Mouse (Mus musculus): ENCODE measurements around the gene Plk2. TPM values are rescaled to one million over a fixed set of nuclear protein-coding genes. Genes with fewer than 3 reads are reported as not detected.
A peak's percentile ranks its signal among the peaks of the same experiment; 100 is the strongest.
"Not testable (repeated sequence)": the region's sequence is repeated elsewhere in the genome, so short reads cannot be mapped to it uniquely, and the experiment has no call there.

Gene Plk2
- polyA plus RNA-seq, 1 experiment from 2014 or later: 155 TPM

DNA sequence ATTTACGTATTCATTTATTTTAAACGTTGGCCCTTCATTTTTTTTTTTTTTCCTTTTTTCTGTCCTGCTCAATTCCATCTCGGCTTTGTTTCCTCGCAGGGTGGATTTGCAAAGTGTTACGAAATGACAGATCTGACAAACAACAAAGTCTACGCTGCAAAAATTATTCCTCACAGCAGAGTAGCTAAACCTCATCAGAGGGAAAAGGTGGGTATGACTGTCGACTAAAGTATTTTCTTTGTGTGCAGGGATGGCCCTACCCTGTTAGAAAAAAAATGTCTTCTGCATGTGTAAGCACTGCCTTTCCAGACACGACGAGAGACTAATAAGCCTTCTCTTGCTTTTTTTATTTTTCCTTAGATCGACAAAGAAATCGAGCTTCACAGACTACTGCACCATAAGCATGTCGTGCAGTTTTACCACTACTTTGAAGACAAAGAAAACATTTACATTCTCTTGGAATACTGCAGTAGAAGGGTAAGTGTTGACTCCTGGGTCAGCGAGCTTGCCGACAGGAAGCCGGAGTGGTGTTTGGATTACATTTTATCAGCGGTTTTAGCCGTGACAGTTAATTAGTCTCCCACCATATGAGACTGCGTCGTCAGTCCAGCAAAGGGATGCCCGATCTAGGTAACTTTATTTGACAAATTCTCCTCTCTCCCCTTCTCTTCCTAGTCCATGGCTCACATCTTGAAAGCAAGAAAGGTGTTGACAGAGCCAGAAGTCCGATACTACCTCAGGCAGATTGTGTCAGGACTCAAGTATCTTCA, 1.3 kb downstream of the Plk2 start:
- Histone ChIP-seq H3K27ac (peak overlapping the region; percentile 63), H3K79me2 (ENCODE audit: inconsistent target) (peaks cover 29% of the 10 kb centered on the region), H3K36me3 (ENCODE audit: inconsistent target) (peaks cover 42% of the 10 kb centered on the region), H3K4me3 (ENCODE audit: inconsistent target) (peak overlapping the region; percentile 69)
- WGBS (ENCODE audit: missing documents): 19% methylated on average over 20 of the region's 21 CpGs

DNA sequence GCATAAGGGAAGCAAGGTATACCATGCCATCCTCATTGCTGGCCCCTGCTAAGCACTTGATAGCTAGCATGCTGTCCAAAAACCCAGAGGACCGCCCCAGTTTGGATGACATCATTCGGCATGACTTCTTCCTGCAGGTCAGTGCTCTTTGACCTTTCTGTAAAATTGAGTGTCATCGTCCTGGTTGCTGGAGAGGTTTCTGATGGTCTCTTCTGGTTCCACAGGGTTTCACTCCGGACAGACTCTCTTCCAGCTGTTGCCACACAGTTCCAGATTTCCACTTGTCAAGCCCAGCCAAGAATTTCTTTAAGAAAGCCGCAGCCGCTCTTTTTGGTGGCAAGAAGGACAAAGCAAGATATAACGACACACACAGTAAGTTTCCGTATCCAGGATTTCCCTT, 2.9 kb downstream of the Plk2 start:
- Histone ChIP-seq H3K27ac (no peak overlapping the region), H3K4me3 (ENCODE audit: inconsistent target) (no peak overlapping the region)
- WGBS (ENCODE audit: missing documents): 94% methylated on average over 8 of the region's 8 CpGs

DNA sequence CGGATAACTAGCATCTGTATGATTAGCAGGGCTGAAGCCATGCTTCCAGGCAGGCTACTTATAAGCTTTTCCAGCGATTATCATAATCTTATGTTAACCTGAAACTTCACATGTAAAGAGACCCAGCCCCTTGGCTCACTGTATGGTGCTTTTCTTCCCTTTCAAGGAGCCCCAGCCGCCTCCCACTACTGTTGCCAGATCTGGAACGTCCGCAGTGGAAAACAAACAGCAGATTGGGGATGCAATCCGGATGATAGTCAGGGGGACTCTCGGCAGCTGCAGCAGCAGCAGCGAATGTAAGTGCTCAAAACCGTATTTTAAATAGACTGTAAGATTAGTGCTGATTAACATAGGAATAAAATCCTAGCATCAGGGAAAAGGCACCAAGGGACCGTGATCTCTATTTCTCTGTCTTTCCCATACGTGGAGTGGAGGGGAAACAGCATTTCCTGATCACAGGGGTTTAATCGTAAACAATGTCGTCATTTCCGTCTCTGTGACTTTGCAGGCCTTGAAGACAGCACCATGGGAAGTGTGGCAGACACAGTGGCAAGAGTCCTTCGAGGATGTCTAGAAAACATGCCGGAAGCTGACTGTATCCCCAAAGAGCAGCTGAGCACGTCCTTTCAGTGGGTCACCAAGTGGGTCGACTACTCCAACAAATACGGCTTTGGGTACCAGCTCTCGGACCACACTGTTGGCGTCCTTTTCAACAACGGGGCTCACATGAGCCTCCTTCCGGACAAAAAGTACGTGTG, 3.8 kb downstream of the Plk2 start:
- no peak overlapping the region for H3K4me3 ChIP-seq (ENCODE audit: inconsistent target)
- peaks cover 29% of the 10 kb centered on the region for H3K79me2 ChIP-seq (ENCODE audit: inconsistent target)
- 90% methylated on average over 24 of the region's 24 CpGs for WGBS (ENCODE audit: missing documents)
- no peak overlapping the region for H3K27ac ChIP-seq
- peaks cover 42% of the 10 kb centered on the region for H3K36me3 ChIP-seq (ENCODE audit: inconsistent target)

More for the DNA sequence above, 2.9 kb downstream of the Plk2 start:
- Histone ChIP-seq H3K79me2 (ENCODE audit: inconsistent target) (peaks cover 29% of the 10 kb centered on the region), H3K36me3 (ENCODE audit: inconsistent target) (peaks cover 42% of the 10 kb centered on the region)

DNA sequence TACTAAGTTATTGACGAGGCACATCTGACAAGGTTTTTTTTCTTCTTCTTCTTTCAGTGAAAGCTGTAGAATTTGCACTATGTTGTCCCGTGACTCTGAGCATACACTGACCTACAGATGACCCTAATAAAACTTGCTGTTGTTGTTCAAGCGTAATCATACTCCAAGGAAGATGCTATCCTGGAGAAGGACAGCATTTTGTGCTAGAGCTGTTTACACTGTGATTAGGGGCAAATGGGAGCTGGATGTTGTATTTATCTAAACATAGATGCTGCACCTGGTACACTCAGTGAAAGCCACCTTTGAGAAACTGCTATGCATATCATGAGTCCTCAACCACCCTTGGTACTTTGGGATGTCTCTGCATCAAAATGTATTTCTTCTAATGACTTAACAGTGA, 6.6 kb downstream of the Plk2 start:
- H3K79me2 ChIP-seq (ENCODE audit: inconsistent target): peaks cover 14% of the 10 kb centered on the region; the same call in 1 of the 2 replicates
- H3K36me3 ChIP-seq (ENCODE audit: inconsistent target): peaks cover 42% of the 10 kb centered on the region
- H3K4me3 ChIP-seq (ENCODE audit: inconsistent target): no peak overlapping the region
- H3K27ac ChIP-seq: no peak overlapping the region
- 84% methylated on average over 3 of the region's 3 CpGs for WGBS (ENCODE audit: missing documents)

DNA sequence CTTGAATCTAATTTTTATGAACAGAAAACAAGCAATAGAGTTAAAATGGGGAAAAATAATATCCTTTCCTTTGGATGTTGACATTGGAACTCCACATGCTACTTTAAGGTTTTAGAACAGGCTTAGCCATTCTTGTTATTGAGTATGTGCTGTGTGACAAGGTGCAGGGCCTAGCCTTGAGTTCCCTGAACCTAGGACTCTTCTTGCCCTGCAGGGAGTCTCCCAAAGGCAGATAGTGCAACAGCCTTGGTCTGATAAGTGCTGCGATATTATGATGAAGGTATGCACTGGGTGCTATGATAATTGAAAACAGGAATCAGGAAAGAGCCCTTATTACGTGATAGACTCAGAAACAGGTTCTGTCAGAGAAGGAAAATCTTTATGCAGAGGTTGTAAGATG, 7.0 kb downstream of the Plk2 start:
- no peak overlapping the region for H3K4me3 ChIP-seq (ENCODE audit: inconsistent target)
- H3K79me2 ChIP-seq (ENCODE audit: inconsistent target): peaks cover 9% of the 10 kb centered on the region; the same call in 1 of the 2 replicates
- WGBS (ENCODE audit: missing documents): 100% methylated on average over 2 of the region's 2 CpGs
- peaks cover 42% of the 10 kb centered on the region for H3K36me3 ChIP-seq (ENCODE audit: inconsistent target)
- H3K27ac ChIP-seq: no peak overlapping the region

DNA sequence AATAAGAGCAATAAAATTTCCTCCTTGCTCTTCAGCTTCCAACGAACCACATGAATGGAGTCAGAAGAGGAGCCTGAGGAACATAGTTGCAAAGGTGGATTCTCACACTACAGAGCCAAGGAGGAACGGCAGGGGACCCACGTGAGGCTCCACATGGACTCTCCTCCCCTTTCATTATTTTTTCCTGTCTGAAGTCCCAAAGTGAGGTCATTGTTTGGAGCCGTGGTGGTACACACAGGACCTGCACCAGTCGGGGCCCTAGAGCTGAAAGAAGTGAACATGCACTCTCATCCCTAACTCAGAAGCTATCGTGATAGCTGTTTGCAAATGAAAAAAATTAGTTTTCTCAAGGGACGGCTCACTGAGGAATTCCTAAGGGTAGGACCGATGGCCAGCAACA, 9.2 kb downstream of the Plk2 start:
- Histone ChIP-seq H3K4me3 (ENCODE audit: inconsistent target) (no peak overlapping the region), H3K27ac (no peak overlapping the region), H3K79me2 (ENCODE audit: inconsistent target) (no peaks in the 10 kb centered on the region), H3K36me3 (ENCODE audit: inconsistent target) (peaks cover 21% of the 10 kb centered on the region)
- 92% methylated on average over 8 of the region's 8 CpGs for WGBS (ENCODE audit: missing documents)

DNA sequence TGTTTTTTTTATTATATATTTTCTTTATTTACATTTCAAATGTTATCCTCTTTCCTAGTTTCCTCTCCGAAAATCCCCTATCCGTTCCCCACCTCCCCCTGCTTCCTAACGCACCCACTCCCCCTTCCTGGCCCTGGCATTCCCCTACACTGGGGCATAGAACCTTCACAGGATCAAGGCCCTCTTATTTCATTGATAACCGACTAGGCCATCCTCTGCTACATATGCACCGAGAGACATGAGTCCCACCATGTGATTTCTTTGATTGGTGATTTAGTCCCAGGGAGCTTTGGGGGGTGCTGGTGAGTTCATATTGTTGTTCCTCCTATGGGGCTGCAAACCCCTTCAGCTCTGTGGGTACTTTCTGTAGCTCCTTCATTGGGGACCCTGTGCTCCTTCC, 9.8 kb downstream of the Plk2 start:
- WGBS (ENCODE audit: missing documents): 83% methylated on average over 4 of the region's 5 CpGs
- H3K27ac ChIP-seq; H3K4me3 ChIP-seq (ENCODE audit: inconsistent target); H3K79me2 ChIP-seq (ENCODE audit: inconsistent target): not testable (repeated sequence)
- peaks cover 15% of the 10 kb centered on the region for H3K36me3 ChIP-seq (ENCODE audit: inconsistent target)

DNA sequence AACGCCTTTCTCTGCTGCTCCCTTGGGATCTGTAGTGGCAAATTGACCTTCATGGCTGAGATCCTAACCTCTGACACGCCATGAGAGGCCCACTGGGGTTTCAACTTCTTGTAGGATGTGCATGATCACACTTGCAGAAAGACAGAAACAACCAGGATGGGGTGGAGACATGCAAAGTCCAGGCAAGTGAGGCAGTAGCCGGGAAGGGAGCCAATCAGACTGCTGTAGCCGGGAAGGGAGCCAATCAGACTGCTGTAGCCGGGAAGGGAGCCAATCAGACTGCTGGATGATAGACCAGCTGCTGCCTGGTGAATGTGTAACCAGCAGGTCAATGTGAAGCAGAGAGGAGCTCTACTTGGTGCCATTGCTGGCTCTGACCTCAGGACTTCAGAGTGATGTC, 11.3 kb downstream of the Plk2 start:
- H3K36me3 ChIP-seq (ENCODE audit: inconsistent target): 0 out of 2 replicates have a peak, but pooled peaks cover under 1% of the 10 kb centered on the region
- 93% methylated on average over 5 of the region's 5 CpGs for WGBS (ENCODE audit: missing documents)

DNA sequence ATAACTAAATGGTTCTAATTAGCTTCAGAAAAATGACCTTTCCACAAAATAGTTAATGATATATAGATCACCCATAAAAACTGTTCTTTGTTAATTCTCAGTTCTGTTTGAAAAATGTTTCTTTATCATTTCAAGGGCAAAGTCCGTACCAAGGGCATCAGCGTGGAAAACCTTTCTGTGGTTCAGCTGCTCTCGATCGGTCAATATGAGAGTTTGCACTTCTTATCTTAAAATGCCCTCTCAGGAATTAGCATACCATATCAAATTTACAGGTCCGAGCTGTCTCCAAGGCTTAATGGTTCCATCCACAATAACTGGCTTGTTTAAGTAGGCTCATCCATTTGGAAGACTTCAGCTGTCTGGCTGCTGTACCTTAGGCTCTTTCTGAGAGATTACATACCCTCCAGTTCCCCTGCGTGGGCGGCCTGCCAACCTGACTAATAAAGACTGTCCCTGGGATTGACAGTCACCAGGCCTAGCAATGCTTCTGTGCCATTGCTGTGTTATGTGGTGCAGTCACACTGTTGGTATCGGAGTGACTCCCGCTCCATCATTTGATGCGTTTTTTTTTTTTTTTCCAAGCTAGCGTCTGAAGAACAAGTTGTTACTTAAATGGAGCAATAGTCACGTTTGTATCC, 17.8 kb downstream of the Plk2 start:
- Histone ChIP-seq H3K27ac (no peak overlapping the region), H3K36me3 (ENCODE audit: inconsistent target) (no peaks in the 10 kb centered on the region), H3K4me3 (ENCODE audit: inconsistent target) (no peak overlapping the region), H3K79me2 (ENCODE audit: inconsistent target) (no peaks in the 10 kb centered on the region)
- WGBS (ENCODE audit: missing documents): 95% methylated on average over 12 of the region's 12 CpGs

More for the DNA sequence above, 11.3 kb downstream of the Plk2 start:
- H3K79me2 ChIP-seq (ENCODE audit: inconsistent target): no peaks in the 10 kb centered on the region
- no peak overlapping the region for H3K4me3 ChIP-seq (ENCODE audit: inconsistent target)
- no peak overlapping the region for H3K27ac ChIP-seq

DNA sequence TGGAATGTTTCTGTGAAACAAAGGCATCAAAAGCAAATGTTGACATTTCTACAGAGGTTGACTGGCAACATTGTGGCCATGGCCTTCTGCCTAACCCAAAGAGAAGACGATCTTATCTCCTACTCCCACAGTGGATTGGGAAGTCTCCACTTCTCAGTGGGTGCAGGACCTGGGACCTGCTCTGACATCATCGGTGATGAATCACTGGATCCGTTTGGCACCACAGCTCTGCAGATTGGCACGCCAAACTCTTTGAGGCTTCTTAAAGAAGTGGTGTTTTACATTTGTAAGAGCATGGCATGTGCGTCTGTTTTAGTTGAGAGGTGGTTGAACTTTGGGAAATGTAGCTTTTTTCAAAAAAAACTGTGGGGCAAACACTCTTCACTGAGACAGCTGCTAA, 23.8 kb downstream of the Plk2 start:
- Histone ChIP-seq H3K36me3 (ENCODE audit: inconsistent target) (no peaks in the 10 kb centered on the region), H3K27ac (no peak overlapping the region), H3K4me3 (ENCODE audit: inconsistent target) (no peak overlapping the region), H3K79me2 (ENCODE audit: inconsistent target) (no peaks in the 10 kb centered on the region)
- 88% methylated on average over 5 of the region's 5 CpGs for WGBS (ENCODE audit: missing documents)

DNA sequence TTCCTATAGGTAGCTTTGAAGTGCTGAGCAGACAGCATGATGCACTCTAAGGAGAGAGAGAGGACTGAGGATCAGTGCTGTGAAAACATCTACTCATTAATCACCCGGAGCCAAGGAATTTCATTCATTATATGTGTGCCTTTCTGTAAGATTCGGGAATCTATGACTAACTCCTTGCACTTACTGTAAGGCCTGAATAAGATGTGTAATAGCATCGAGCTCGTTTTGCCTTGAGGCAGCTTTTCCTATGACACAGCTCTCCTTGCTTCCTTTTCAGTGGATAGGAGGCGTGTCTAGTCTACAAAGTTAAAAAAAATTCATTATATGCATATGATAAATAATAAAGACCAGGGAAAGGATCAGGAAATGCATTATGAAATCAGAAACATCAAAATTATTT, 24.8 kb downstream of the Plk2 start:
- H3K4me3 ChIP-seq (ENCODE audit: inconsistent target): no peak overlapping the region
- H3K36me3 ChIP-seq (ENCODE audit: inconsistent target): no peaks in the 10 kb centered on the region
- no peak overlapping the region for H3K27ac ChIP-seq
- H3K79me2 ChIP-seq (ENCODE audit: inconsistent target): no peaks in the 10 kb centered on the region
- WGBS (ENCODE audit: missing documents): 81% methylated on average over 5 of the region's 5 CpGs

DNA sequence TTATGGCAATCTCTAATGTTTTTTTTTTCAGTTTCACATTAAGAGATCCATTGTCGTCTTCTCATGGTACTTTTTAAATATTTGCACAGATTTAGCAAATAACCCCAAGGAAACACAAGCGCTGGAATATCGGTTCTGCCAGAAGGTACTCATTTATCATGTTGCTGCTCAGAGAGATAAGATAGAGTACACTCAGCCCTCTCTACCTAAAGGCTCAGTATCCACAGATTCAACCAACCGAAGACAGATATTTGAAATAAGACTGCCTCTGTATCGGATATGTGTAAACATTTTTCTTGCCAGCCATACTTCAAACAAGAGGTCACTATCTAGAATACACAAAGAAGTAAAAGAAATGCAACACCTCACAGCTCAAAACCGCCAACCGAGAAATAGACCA, 27.6 kb downstream of the Plk2 start:
- Histone ChIP-seq H3K4me3 (ENCODE audit: inconsistent target) (no peak overlapping the region), H3K36me3 (ENCODE audit: inconsistent target) (no peaks in the 10 kb centered on the region), H3K27ac (no peak overlapping the region), H3K79me2 (ENCODE audit: inconsistent target) (no peaks in the 10 kb centered on the region)
- 95% methylated on average over 7 of the region's 7 CpGs for WGBS (ENCODE audit: missing documents)

DNA sequence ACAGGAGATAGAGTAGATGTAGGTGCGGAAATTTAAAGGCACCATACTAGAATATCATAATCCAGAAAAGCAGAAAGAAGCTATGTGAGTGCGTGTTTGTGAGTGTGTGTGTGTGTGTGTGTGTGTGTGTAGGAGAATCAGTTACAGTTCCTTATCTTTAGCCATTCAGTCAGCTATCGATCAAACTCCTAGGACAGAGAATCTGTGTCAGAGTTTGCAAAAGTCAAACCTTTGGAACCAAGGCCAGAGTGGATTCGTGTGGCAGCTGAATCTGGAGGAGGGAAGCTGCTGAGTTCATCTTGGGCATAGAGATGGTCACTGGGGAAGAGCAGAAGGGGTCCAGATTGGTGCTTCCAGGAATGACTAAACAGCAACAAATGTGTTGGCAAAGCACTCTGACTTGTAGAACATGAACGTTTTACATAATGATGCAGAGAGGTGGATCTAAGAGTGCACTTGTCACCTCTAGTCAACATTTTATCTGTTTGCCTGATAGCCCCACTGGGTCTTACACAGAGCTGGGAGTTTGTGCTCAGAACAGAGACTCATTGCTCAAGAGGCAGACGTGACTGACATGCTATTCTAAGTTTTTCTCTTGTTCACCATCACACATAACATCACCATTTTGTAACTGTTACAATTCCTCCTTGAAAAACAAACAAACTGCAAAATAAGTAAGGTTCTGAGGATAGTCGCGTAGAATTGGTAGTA, 30.8 kb downstream of the Plk2 start:
- no peaks in the 10 kb centered on the region for H3K79me2 ChIP-seq (ENCODE audit: inconsistent target)
- H3K27ac ChIP-seq: no peak overlapping the region
- WGBS (ENCODE audit: missing documents): 92% methylated on average over 8 of the region's 8 CpGs
- H3K4me3 ChIP-seq (ENCODE audit: inconsistent target): no peak overlapping the region
- no peaks in the 10 kb centered on the region for H3K36me3 ChIP-seq (ENCODE audit: inconsistent target)

DNA sequence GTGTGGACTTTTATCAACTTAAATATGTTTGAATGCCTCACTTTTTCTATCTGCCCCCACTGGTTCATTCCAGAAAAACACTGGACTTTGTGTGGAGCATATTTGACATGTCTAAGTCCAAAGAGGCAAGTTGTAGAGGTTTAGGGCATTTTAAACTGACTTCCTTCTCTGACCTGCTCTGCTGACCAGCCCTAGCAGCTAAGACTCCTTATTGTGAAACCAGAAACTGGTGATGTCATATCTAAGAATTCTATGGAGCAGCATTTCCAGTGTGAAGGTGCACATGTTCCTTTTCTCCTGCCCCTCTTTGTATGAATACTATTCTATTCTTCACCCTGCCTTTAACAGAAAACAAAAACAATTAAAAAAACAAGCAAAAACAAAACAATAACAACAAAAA, 36.5 kb downstream of the Plk2 start:
- H3K4me3 ChIP-seq (ENCODE audit: inconsistent target): no peak overlapping the region
- H3K27ac ChIP-seq: no peak overlapping the region
- no peaks in the 10 kb centered on the region for H3K79me2 ChIP-seq (ENCODE audit: inconsistent target)
- no peaks in the 10 kb centered on the region for H3K36me3 ChIP-seq (ENCODE audit: inconsistent target)

Measured in macrophage (primary cell).